Mouse (Mus musculus) liver, embryonic 14.5 days (tissue): ENCODE results near the gene Washc1. TPM values are rescaled to one million over a fixed set of nuclear protein-coding genes. Genes with fewer than 3 reads are reported as not detected.
A peak's percentile ranks its signal among the peaks of the same experiment; 100 is the strongest.

Experiments
- ATAC-seq: fragments of 200-750 bp; cut with Nextera tagmentation; 2 replicates; pipeline ENCODE4 v1.8.0; 2017; ENCODE audit warnings: moderate number of reproducible peaks, mild to moderate bottlenecking, moderate library complexity; ENCODE audit not compliant: insufficient read depth
- DNase-seq, 3 experiments: peaks; one replicate each; pipeline ENCODE4 v3.0.0-alpha.2; 2012 to 2013; ENCODE audit warnings: low read depth in 3 of 3, low spot score in 3 of 3
- H3K27ac ChIP-seq: fragments of 300-500 bp; sonication (generic); 2 replicates; pipeline ENCODE4 v1.5.1; 2014; ENCODE audit warnings: moderate library complexity, mild to moderate bottlenecking, control low read depth, inconsistent platforms
- H3K27me3 ChIP-seq: fragments of 300-500 bp; sonication (generic); 2 replicates; pipeline ENCODE4 v1.6.1; 2014; ENCODE audit warnings: mild to moderate bottlenecking, low read length, moderate library complexity; ENCODE audit not compliant: control insufficient read depth, insufficient read depth
- H3K36me3 ChIP-seq: fragments of 300-500 bp; sonication (generic); replicated peaks from 2 replicates; pipeline ENCODE4 v1.6.1; 2014; ENCODE audit warnings: low read depth; ENCODE audit not compliant: control insufficient read depth, insufficient read depth
- H3K4me1 ChIP-seq, 2 experiments: fragments of 200-500 bp in 1 of 2; fragments of 300-500 bp in 1 of 2; sonication (generic) in 1 of 2; replicated peaks; 2 replicates each; pipeline ENCODE4 v1.6.1; 2012 to 2014; ENCODE audit warnings: antibody characterized with exemption in 1 of 2, inconsistent platforms in 1 of 2, low read length in 1 of 2; ENCODE audit not compliant: control insufficient read depth in 2 of 2, insufficient read depth in 2 of 2
- H3K4me2 ChIP-seq: fragments of 300-500 bp; sonication (generic); 2 replicates; pipeline ENCODE4 v1.6.1; 2014; ENCODE audit warnings: low read depth, mild to moderate bottlenecking, control low read depth, moderate library complexity
- H3K4me3 ChIP-seq, 2 experiments: fragments of 200-500 bp in 1 of 2; fragments of 300-500 bp in 1 of 2; sonication (generic) in 1 of 2; 2 replicates each; pipeline ENCODE4 v1.5.1; 2012 to 2014; ENCODE audit warnings: low read depth in 2 of 2, low read length in 2 of 2, mild to moderate bottlenecking in 2 of 2, control low read depth in 1 of 2, inconsistent platforms in 1 of 2, moderate library complexity in 1 of 2; ENCODE audit not compliant: insufficient read depth in 1 of 2
- H3K9ac ChIP-seq: fragments of 300-500 bp; sonication (generic); replicated peaks from 2 replicates; pipeline ENCODE4 v1.6.1; 2014; ENCODE audit warnings: mild to moderate bottlenecking, control low read depth, moderate library complexity
- H3K9me3 ChIP-seq: fragments of 300-500 bp; sonication (generic); 2 replicates; pipeline ENCODE4 v1.6.1; 2016; ENCODE audit warnings: low read length, mixed read lengths; ENCODE audit not compliant: control insufficient read depth
- CTCF ChIP-seq: IDR thresholded peaks from 2 replicates; pipeline ENCODE4 v1.5.1; 2016; ENCODE audit warnings: antibody characterized with exemption, low read depth, control low read depth
- EP300 ChIP-seq: IDR thresholded peaks from 2 replicates; pipeline ENCODE4 v1.6.1; 2016; ENCODE audit warnings: antibody characterized with exemption, low read depth
- WGBS: fragments of 180-500 bp; shearing (Covaris S2); extraction: QIAGEN DNeasy Blood & Tissue Kit; methylation state at CpG from one replicate; pipeline ENCODE4 v1.1.7; 2014; ENCODE audit not compliant: insufficient replicate concordance; 5-methylcytosine and 5-hydroxymethylcytosine counted together
- polyA plus RNA-seq, 2 experiments: library from polyadenylated mRNA; depleted of rRNA in 1 of 2; stranded (reverse) in 1 of 2; unstranded in 1 of 2; fragments of >200 nt; fragmentation: Nextera tagmentation in 1 of 2; extraction: Ambion mirVana in 1 of 2; gene quantifications; 2 replicates each; pipeline versions ENCODE4 v1.2.1 to v1.2.3; 2012 to 2014

Washc1 gene
- polyA plus RNA-seq, 2 experiments = 12.0 to 12.9 TPM

DNA sequence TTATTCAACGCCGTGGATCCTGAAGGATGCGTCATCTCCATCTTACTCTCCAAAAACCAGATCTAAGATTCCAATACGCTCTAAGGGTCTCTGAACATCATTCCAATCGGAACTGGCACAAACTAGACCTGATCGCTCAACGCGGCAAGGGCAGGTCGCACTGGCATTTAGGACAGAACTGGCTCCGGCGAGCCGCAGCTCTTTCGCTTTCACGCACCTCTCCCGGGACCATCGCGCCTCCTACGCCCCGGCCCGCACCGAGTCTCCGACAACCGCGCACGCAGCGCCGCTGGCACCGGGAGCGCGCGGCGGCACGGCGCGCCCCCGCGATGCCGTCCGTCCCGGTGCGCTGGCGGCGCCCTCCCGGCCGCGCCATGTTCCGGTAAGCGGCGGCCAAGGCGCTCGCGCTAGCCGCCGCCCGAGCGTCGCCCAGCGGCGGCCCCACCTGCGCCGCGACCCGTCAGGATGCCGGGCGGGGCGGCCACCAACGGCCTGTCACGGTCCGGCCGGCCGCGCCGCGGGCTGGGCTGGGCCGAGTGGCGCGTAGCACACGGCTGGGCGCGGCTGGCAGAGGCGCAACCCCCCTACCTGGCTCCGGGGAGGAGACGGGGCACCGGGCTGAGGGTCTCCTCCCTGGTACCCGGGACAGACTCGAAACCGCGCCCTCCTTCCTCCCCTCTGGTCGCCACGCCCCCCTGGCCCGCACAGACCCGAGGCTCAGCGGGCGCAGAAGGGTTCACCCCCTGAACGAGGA is 35.0 kb upstream of the Washc1 start:
- Histone ChIP-seq H3K4me3 (peak overlapping the region; percentile 92 to 98), H3K4me2 (peak overlapping the region; percentile 79), H3K27me3 (no peaks in the 10 kb centered on the region), H3K9me3 (no peaks in the 10 kb centered on the region), H3K4me1 (peaks cover 5 to 8% of the 10 kb centered on the region in 2 experiments; a peak in 2 of 4 replicates), H3K36me3 (peaks cover 5% of the 10 kb centered on the region), H3K27ac (peak overlapping the region; percentile 85), H3K9ac (peak overlapping the region; percentile 80)
- ATAC-seq (peak; percentile 80), DNase-seq (peak; percentile 30 to 37 (median 35))
- TF ChIP-seq EP300 (no peak), CTCF (no peak)
- under 1% methylated on average over 85 of the region's 95 CpGs for WGBS

DNA sequence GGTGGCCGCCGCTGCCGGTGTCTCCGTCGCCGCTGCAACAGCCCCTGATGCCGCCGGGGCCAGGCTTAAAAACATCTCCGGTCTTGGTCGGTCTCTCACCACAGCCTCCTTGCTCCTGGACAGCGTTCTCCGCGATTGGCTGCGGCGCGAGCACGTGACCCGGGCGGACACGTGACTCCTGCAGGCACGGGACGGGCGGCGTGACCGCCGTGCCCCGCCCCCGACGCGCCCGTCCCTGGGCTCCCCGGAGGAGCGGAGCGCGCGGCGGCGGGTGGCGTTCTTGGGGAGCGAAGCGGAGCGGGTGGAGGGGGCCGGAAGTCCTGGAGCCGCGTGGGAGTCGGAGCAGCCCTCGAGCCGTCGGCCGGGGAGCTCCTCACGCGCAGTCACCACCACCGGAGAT is 34.4 kb upstream of the Washc1 start, which contains the start of gene Ankrd12:
Gene Ankrd12 (minus strand): TSS at position 156 of the 400 bp plus-strand sequence.
- WGBS = under 1% methylated on average over 53 of the region's 53 CpGs
- no peak for TF ChIP-seq CTCF
- ATAC-seq = peak; percentile 96

DNA sequence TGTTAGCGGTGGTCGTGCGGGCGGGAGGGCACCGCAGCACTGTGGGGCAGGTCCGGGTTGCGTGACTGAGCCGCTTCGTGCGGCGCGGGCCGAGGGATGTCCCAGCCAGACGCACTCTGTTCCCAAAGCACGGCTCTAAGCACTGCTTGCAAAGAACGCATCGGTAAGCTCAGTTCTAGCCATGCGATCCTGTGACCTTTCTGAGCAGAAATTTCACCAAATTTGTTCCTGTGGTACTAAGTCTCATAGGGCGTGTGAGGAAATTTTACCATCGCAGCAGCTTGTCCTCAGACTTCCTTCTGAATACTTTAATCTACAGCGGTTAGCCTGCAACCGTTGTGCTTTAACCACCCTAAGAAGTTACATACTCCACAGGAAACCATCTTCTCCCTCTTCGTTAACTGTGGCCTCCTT is 33.9 kb upstream of the Washc1 start:
- no peaks in the 10 kb centered on the region for H3K27me3 ChIP-seq
- TF ChIP-seq EP300 (no peak), CTCF (no peak)
- peak overlapping the region; percentile 64 for H3K9ac ChIP-seq
- peak; percentile 36 for ATAC-seq
- peak overlapping the region; percentile 72 to 92 for H3K4me3 ChIP-seq
- under 1% methylated on average over 23 of the region's 23 CpGs for WGBS
- no peaks in the 10 kb centered on the region for H3K9me3 ChIP-seq
- peak overlapping the region; percentile 79 for H3K4me2 ChIP-seq
- peak in 1 of 3 experiments; percentile 11 for DNase-seq
- H3K27ac ChIP-seq = peak overlapping the region; percentile 2; the same call in 1 of the 2 replicates
- H3K36me3 ChIP-seq = peaks cover 5% of the 10 kb centered on the region
- H3K4me1 ChIP-seq = peaks cover 5 to 8% of the 10 kb centered on the region in 2 experiments; a peak in 2 of 4 replicates

More for the DNA sequence above, 34.4 kb upstream of the Washc1 start, which contains the start of gene Ankrd12:
- Histone ChIP-seq H3K36me3 (peaks cover 5% of the 10 kb centered on the region), H3K27ac (peak within 1 kb of the TSS; percentile 85), H3K27me3 (no peaks in the 10 kb centered on the region), H3K4me3 (peak within 1 kb of the TSS; percentile 92 to 98), H3K4me2 (peak within 1 kb of the TSS; percentile 79), H3K4me1 (peaks cover 5 to 8% of the 10 kb centered on the region in 2 experiments; a peak in 2 of 4 replicates), H3K9ac (peak within 1 kb of the TSS; percentile 80), H3K9me3 (no peaks in the 10 kb centered on the region)
- peak; percentile 88 to 89 (median 88) for DNase-seq

DNA sequence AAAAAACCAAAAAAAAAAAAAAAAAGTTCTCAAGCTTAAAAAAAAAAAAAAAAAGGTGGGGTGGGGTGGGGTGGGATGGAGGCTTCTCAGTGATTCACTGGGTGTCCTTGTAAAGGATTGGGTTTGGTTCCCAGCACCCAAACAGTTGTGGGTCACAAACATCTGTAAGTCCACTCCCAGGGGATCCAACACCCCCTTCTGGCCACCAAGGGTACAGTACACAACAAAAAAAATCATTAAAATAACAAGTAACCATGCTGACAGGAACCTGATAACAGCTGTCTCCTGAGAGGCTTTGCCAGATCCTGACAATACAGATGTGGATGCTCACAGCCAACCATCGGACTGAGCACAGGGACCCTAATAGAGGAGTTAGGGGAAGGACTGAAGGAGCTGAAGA is 26.9 kb upstream of the Washc1 start:
- H3K9me3 ChIP-seq = no peaks in the 10 kb centered on the region
- TF ChIP-seq CTCF (peak; percentile 28), EP300 (no peak)
- no peak for DNase-seq
- H3K27ac ChIP-seq = no peak overlapping the region
- peaks cover 34% of the 10 kb centered on the region for H3K36me3 ChIP-seq
- no peak overlapping the region for H3K4me2 ChIP-seq
- 63% methylated on average over 1 of the region's 1 CpGs for WGBS
- no peaks in the 10 kb centered on the region for H3K27me3 ChIP-seq
- no peak overlapping the region for H3K4me3 ChIP-seq
- H3K9ac ChIP-seq = no peak overlapping the region
- ATAC-seq = no peak
- H3K4me1 ChIP-seq = no peaks in the 10 kb centered on the region

DNA sequence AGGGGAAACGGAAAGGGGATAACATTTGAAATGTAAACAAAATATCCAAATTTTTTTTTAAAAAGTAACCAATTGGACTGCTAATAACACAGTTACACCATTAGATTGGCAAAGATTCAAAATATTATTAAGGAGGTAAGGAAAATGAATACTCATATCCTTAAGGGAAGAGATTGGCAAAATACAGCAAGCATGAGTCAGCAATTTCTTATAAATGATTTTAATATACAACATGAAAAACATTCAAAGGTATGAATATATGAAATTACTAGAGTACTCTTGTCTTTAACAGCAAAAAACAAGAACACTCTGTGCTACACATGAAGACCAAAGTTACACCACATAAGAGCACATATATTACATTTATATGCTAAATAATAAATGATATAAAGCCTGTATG is 26.3 kb upstream of the Washc1 start:
- H3K36me3 ChIP-seq = peaks cover 34% of the 10 kb centered on the region
- ATAC-seq (no peak), DNase-seq (no peak)
- no peaks in the 10 kb centered on the region for H3K9me3 ChIP-seq
- H3K9ac ChIP-seq = no peak overlapping the region
- H3K4me3 ChIP-seq = no peak overlapping the region
- no peaks in the 10 kb centered on the region for H3K27me3 ChIP-seq
- H3K4me2 ChIP-seq = no peak overlapping the region
- H3K27ac ChIP-seq = no peak overlapping the region
- TF ChIP-seq EP300 (no peak), CTCF (no peak)
- WGBS = 85% methylated on average over 1 of the region's 1 CpGs
- no peaks in the 10 kb centered on the region for H3K4me1 ChIP-seq
